In genomic region chr1:164517362-164517761, GRCm38 (mm10) we compare ENCODE assay signal across 5 mouse cellular contexts. TPM values are rescaled to one million over a fixed set of nuclear protein-coding genes. Genes with fewer than 3 reads are reported as not detected.
DNase-seq lines count a peak whose midpoint lies in the region; ATAC-seq lines count a peak whose summit lies in the region.
"Not testable (repeated sequence)": the region's sequence is repeated elsewhere in the genome, so short reads cannot be mapped to it uniquely, and the experiment has no call there.
"Had no signal": no experiment of that assay in that cellular context is flagged by ENCODE, and none has a peak within 500 bp of the region (broad histone marks: within the 10 kb centered on the region; RNA-seq: fewer than 3 reads in every experiment).

No protein-coding gene starts in this region.

- not testable (repeated sequence) for H3K27ac ChIP-seq in intestine, embryonic 14.5 days (ENCODE audit: low read depth); intestine, embryonic 16.5 days (ENCODE audit: low read length)

- ATAC-seq in intestine, embryonic 14.5 days (replicated peaks; ENCODE audit: low FRiP score, low TSS enrichment, low read depth), result not testable (repeated sequence)
- peak; percentile 74 for ATAC-seq in intestine, embryonic 16.5 days

- H3K4me2 ChIP-seq in intestine, embryonic 14.5 days (ENCODE audit: low read length); intestine, embryonic 16.5 days (ENCODE audit: low read depth, low read length): not testable (repeated sequence)

- WGBS in intestine, embryonic 14.5 days, result 90% methylated on average over 2 of the region's 2 CpGs
- 87% methylated on average over 2 of the region's 2 CpGs for WGBS in intestine, embryonic 16.5 days

- DNase-seq in R1 (ENCODE audit: low read depth, low spot score), result peak; percentile 59
- peak; percentile 51 for DNase-seq in heart, adult 11 months
- peak; percentile 41 for DNase-seq in intestine, embryonic 14.5 days (ENCODE audit: low spot score)

- H3K4me3 ChIP-seq in intestine, embryonic 14.5 days (ENCODE audit: low read depth, low read length); intestine, embryonic 16.5 days (ENCODE audit: low read length): not testable (repeated sequence)

- not testable (repeated sequence) for H3K9me3 ChIP-seq in intestine, embryonic 14.5 days (ENCODE audit: control insufficient read depth, low read length); intestine, embryonic 16.5 days (ENCODE audit: control insufficient read depth, low read length)

- H3K4me1 ChIP-seq in intestine, embryonic 14.5 days (replicated peaks; ENCODE audit: control insufficient read depth, insufficient read depth, low read length); intestine, embryonic 16.5 days (ENCODE audit: control insufficient read depth, insufficient read depth, low read length): not testable (repeated sequence)

- not testable (repeated sequence) for H3K27me3 ChIP-seq in intestine, embryonic 14.5 days (replicated peaks; ENCODE audit: control insufficient read depth, insufficient read depth, low read length); intestine, embryonic 16.5 days (replicated peaks; ENCODE audit: control insufficient read depth, insufficient read depth, low read length)

- not testable (repeated sequence) for H3K36me3 ChIP-seq in intestine, embryonic 14.5 days (ENCODE audit: control insufficient read depth, insufficient read depth, low read length); intestine, embryonic 16.5 days (ENCODE audit: control insufficient read depth, insufficient read depth, low read length)

- H3K9ac ChIP-seq in intestine, embryonic 14.5 days (ENCODE audit: low read length); intestine, embryonic 16.5 days (ENCODE audit: low read depth, low read length): not testable (repeated sequence)

RNA-seq across cellular contexts. Expression of gene Atp1b1, which starts 59.2 kb away (rescaled TPM):
- polyA plus RNA-seq in intestine, embryonic 14.5 days (2014; fragmentation: Nextera tagmentation; extraction: Ambion mirVana), result 89.7 and 101 TPM in 2 replicates
- 184 and 199 TPM in 2 replicates for polyA plus RNA-seq in intestine, embryonic 16.5 days (2015; fragmentation: Nextera tagmentation; extraction: Ambion mirVana)
- polyA plus RNA-seq: G1E had no signal
